Mouse (Mus musculus) testis, postnatal 14 days (tissue): ENCODE measurements around the gene Vcam1.

Source experiments
- DNase-seq: peaks from one replicate; pipeline ENCODE4 v3.0.0; 2021; ENCODE audit warnings: low spot score

The Vcam1 gene

DNA sequence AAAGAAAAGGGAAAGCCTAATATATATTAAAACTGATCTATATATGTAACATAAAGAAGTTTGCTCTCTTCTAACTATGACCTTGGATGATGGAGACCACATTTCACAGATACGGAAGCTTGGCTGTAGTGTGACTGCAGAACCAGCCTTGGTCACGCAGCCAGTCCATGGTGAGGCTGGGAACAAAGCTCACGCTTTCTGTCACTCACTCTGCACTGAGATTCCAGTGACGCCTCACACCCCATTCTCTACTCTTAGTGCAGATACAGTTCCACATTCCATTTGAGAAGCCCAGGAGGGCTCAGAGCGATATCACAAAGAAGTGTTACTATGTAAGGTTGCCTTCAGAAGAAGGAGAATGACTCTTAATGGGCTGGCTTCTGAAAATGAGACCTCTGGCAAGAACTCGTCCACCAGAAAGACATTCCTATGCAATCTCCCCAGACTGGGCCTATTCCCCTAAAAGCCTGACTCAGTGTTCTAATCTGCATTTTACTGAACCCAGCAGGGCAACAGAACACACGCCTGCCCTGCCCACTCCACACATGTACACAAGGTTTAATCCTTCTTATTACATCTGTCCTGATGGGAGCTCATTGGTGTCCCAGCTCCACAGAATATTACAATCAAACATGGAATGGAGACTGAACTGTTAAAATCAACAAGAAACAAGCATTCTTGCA is 2.8 kb downstream of the Vcam1 start:
- no peak for DNase-seq

DNA sequence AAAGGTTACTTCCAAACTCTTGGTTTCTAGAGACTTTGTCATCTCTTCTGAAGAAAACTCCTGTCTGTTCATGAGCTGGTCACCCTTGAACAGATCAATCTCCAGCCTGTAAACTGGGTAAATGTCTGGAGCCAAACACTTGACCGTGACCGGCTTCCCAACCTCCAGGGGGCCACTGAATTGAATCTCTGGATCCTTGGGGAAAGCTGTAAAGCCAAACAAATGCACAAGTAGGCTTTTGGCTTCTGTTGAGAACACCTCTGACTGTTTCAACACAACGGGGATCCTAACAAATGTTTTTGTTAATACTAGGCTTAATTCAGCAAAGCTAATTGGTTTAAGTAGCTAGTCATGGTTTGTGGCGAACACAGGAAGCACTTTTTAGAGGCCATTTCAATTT is 3.4 kb downstream of the Vcam1 start:
- DNase-seq: no peak

DNA sequence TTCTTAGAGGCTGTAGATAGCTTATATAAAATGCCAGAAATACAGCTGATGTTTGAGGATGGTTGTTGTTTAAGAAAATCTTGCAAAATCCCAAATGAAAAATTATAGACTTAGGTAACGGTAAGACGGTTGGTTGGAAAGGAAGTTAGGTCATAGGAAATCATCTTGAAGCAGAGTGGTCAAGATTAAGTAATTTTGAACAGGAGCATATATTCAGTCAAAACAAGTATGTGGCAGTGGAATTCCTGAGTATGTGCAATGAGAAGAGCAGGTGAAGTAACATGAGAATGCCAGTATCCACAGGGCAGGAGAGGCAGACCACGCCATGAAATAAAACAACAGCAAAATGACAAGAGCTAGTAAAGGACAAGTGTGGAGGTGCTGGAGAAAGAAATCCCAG is 5.7 kb downstream of the Vcam1 start:
- DNase-seq: no peak

DNA sequence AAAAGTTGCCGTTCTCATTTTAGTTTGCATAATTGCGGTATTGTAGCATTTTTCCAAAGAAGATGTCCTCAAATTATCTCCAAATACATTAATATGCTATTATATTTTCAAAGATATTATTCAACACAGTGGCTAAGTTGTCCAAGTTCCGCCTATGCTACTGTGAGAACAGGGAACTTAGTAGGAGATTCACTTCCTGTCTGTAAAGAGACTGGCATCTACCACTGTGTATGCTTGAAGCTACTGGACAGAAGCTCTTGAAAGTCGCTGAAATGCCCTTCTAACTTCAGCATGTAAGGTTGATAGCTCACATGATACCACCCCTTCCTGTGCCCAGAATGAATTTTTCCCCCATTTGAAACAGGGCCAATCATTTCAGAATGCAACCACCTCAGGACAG is 6.8 kb downstream of the Vcam1 start:
- no peak for DNase-seq

DNA sequence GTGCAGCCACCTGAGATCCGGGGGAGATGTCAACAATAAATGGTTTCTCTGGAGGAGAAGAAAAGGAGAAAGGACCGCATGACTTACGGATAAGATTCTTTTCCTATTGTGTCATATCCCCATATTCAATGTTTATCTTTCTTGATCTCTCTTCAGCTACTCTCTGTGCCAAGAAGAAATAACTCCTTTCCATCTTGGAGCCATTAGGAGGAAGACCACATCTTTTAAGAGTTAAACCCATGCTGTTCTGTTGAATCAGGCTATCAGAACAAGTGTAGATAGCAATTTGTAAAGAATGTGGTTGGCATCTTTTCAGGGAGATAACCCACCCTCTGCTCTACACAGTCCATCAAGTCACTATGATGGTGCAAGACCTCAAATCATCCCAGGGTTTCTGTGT is 8.5 kb downstream of the Vcam1 start:
- no peak for DNase-seq

GRCm38 (mm10) chr3:116120391-116120790 is 9.1 kb downstream of the Vcam1 start:
- DNase-seq: no peak

DNA sequence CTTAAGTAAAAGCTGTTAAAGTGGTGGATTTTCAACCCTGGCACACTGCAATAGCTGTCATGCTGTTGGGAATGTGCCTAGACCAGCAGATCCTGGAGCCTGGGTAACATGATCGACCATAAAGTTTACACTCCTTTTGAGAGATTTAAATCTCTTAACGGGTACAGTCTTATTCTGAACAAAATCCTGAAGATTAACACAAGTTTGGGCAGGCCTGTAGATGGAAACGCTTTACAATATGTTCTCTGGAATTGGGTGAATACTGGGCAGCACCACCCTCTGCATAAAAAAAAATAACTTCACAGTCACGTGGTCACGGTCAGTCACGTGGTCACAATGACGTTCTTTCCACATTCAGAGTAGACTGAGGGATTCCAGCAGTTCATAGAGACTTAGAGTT is 10.3 kb downstream of the Vcam1 start:
- no peak for DNase-seq

- no peak for DNase-seq
These were observed 12.4 kb downstream of the Vcam1 start for GRCm38 (mm10) chr3:116117046-116117445.

GRCm38 (mm10) chr3:116114249-116115188 is 15.0 kb downstream of the Vcam1 start:
- DNase-seq: peak; percentile 28

GRCm38 (mm10) chr3:116113443-116114241 is 15.8 kb downstream of the Vcam1 start:
- DNase-seq: no peak

- DNase-seq: no peak
These were observed 16.6 kb downstream of the Vcam1 start for GRCm38 (mm10) chr3:116112816-116113405.

GRCm38 (mm10) chr3:116105713-116106112 is 23.8 kb downstream of the Vcam1 start:
- no peak for DNase-seq

GRCm38 (mm10) chr3:116104866-116105647 is 24.4 kb downstream of the Vcam1 start:
- no peak for DNase-seq

DNA sequence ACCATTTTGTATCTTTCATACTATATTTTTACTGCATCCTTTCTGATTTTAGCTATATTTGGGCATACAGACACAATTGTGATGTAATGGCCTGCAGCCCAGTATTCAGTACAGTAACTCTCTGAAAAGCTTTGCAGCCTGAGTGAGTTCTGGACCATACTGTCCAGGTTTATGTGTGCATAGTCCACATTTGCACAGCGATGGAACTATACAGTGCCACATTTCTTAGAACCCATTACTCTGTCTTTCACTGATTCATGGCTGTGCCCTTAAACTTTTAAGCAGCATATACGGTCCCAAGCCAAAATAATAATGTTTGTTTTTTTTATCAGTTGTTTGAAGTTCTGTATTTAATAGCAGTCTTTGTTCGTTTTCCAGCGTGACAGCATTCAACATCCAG is 25.2 kb downstream of the Vcam1 start:
- no peak for DNase-seq

DNA sequence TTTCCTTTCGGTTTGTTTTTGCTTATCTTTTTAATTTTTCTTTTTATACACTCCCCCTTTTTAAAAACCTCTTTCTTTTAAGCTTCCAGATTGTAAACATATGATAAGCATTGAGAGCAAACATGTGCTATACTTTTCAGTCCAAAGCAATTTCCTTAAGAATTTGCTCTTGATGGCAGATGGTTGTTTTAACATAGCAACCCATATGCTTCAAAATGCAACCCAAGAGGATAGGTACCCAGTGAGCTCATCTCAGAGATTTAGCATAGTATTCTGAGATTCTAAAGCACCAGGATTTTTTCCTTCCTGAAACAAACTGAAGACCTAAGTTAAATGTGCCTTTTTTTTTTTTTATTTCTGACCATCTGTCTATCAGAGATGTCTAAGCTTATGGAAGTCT is 28.6 kb downstream of the Vcam1 start:
- no peak for DNase-seq

DNA sequence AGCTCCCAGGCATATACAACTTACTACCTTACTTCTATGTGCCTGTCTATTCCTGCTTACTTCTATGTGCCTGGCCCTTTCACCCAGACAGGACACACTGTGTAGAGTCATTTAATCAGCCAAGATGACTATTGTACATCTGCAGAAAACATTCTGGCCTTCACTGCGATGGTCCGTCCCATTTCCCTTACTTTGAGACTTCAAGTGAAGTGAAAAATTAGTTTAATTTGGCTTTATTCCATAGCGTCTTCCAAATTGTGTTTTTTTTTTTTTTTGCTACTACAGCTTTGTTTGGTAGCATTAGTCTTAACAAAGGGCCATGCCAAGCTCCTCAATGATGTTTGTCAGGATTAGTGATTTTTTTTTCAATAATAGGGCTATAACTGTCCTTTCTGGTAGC is 33.6 kb downstream of the Vcam1 start:
- no peak for DNase-seq

GRCm38 (mm10) chr3:116095312-116095711 is 34.2 kb downstream of the Vcam1 start:
- no peak for DNase-seq

DNA sequence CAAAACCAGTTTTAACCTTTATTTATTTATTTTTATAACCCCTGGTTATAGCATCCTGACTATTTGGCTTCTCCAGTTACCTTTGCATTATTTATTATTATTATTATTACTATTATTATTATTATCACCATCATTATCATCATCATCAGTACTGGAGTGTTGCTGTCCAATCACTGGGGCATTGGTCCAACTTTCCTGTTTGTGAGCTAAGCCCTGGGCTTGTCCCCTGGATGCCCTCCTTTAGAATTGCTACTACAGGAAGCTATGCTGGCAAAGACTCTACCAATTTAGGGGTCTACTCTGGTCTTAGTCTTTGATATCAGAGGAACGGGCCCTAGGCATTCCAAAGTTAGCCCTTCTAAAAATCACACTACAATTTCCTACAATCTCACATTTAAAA is 34.6 kb downstream of the Vcam1 start:
- DNase-seq: no peak

DNA sequence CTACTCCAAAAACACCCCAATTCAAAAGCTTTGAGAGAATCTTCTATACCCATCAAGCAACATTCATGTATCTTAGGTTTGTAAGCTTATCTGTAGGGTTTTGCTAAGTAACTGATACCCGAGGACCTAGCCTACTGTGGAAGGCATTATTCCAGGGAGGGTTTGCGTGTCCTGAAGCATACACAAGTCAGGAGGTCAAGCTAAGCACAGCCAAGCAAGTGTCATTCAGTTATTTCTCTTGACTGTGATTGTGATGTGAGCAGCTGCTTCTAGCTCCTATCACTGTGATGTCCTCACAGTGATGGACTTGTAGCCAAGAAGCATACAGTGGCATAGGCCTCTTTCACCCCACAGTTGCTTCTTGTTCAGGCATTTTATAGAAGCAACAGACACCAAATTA is 35.2 kb downstream of the Vcam1 start:
- DNase-seq: no peak

DNA sequence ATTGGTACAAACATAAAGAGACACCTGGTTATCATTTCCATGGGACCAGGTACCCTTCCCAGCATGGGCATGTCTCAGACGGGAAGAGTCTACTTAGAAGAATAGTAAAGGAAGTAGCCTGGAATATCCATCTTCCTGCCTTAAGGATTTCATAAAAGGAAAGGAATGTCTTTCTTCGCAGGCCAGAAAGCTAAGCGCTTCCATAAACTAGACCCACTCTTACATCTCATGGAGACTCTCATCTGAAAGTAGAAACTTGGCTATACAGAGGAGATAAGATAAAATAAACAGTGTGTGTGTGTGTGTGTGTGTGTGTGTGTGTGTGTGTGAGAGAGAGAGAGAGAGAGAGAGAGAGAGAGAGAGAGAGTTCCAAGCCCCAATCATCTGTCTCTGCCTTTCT is 36.9 kb downstream of the Vcam1 start:
- no peak for DNase-seq

DNA sequence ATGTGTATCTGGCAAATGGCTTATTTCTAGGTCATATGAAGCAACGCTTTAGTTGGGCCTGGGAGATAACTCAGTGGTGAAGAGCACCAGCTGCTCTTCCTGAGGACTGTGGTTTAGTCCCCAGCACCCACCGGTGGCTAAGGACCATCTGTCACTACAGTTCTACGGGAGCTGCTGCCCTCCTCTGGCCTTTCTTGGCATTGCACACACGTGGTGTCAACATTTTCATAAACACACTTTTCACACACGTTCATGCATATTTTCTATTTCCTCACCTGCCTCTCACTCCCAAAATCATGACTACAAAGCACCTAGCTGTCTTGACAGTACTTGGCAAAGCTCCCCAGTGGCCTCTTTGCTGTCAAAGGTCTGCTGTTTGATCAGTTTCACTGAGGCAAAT is 37.8 kb downstream of the Vcam1 start:
- DNase-seq: no peak
